Mouse (Mus musculus) gastrocnemius, postnatal 4 days (tissue): ENCODE data around the gene Tada3. TPM values are rescaled to one million over a fixed set of nuclear protein-coding genes. Genes with fewer than 3 reads are reported as not detected.

Source experiments
- DNase-seq, 2 experiments: peaks; one replicate each; pipeline ENCODE4 v3.0.0; 2021 to 2022; ENCODE audit warnings: low spot score in 2 of 2, mixed read lengths in 2 of 2
- long read RNA-seq, 2 experiments: library from polyadenylated mRNA; stranded (forward); transcript quantifications; one replicate each; pipeline ENCODE4 v2.0.0; 2021
- total RNA-seq, 2 experiments: library from RNA; stranded (reverse); gene quantifications; 2 replicates each; pipeline ENCODE4 v1.2.3; 2021

Gene Tada3
- 10 to 100 TPM; 30.0 to 32.3 TPM for total RNA-seq
- long read RNA-seq, experiment 1, transcript Tada3-201 (9 exons, 2,848 nt): major isoform, 5 of 44 reads
- long read RNA-seq, experiment 1, partial matches to known transcripts: 1 of 44 reads
- long read RNA-seq, experiment 1, other reads (novel, unspliced or antisense): 38 of 44 reads
- long read RNA-seq, experiment 2, transcript Tada3-201 (9 exons, 2,848 nt): major isoform, 7 of 49 reads
- long read RNA-seq, experiment 2, partial matches to known transcripts: 3 of 49 reads
- long read RNA-seq, experiment 2, other reads (novel, unspliced or antisense): 37 of 49 reads

DNA sequence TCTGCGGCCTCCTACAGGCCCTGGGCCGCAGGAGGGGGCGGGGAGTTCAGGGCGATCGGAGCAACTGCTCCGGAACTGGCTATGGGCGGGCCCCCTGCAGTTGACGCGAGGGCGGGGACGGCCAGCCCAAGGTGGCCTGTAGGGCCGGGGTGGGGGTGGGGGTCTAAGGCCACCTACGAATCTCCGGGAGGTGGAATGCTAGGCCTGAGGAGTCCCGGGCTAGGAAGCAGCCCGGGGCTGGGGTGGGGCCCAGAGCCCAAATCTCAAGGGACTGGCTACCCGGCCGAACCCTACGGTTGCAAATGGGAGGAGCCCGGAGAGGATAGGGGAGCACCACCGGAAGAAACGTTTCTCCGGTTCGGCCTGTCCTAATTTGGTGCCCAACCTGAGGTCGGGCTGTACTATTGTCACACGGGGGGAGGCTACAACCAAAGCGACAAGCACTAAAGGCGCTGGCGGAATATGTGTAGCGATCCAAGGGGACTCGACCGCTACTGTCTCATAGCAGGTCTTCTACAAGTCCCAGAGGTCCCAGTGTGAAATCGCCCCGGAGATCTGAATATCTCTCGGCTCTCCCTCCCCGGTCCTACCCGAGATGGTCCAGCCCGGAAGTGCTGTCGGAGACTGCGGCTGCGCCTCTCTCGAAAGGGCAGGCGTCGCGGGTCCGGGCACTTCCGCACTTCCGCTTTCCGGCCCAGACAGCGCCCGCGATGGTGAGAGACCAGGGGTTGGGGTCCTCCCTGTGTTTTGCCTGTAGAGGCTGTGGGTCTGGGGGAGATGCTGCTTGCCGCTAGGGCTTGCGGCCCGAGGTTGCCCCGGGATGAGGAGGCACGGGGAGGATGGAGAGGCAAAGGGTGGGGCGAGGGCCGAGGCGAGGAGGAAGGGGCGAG lies at the start of gene Tada3, which contains the start of gene Arpc4:
TSS of gene Tada3 (minus strand) at position 388 of the 890 bp plus-strand sequence.
TSS of gene Arpc4 (plus strand) at position 620 of the 890 bp plus-strand sequence.
- peak; percentile 83 to 93 for DNase-seq

DNA sequence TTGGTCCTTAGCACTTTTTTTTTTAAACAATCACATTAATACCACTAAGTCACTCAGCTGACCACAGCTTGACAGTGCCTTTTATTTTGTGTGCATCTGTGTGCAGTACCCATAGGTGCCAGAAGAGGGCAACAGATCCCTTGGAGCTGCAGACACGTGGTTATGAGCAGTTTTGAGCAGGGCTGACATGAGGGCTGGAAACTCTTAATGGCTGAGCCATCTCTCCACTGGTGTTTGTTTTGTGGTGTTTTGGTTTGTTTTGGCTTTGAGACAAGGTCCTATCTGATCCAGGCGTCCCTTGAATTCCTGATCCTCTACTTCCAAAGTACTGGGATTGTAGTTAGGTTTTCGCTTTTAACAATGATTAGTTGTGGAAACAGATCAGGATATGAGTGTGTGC lies 49.7 kb upstream of the Tada3 start:
- DNase-seq: peak in 1 of 2 experiments; percentile 41

DNA sequence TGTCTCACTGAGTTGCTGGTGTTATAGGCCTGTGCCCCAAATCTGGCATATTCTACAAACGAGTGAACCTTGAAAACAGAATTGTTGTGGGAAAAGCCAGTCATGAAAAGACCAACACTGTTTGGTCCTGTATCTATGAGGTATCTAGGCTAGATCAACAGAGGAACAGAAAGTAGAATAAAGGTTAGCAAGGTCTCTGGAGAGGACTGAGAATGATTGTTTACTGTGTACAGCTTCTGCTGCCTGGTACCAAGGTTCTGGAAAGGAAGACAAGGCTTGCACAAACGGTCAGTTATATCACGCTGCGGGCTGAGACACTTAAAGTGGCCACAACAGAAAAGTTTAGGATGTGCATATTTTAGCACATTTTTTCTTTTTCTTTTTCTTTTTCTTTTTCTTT lies 49.0 kb upstream of the Tada3 start:
- DNase-seq: no peak

DNA sequence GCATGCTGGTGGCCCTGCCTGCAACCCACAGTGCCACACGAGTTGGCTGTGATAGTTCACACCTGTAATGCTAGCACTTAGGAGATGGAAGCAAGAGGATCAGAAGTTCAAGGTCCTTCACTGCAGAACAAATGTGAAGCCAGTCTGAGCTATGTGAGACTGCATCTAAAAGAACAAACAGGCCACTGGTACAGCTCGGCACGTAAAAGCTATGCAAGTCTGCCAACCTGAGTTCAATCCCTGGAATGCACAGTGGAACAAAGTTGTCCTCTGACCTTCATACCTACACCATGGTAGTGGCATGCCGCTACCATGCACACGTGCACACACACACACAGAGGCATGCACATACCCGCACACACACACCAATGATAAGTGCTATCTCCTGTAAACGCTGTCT lies 46.5 kb upstream of the Tada3 start:
- no peak for DNase-seq

DNA sequence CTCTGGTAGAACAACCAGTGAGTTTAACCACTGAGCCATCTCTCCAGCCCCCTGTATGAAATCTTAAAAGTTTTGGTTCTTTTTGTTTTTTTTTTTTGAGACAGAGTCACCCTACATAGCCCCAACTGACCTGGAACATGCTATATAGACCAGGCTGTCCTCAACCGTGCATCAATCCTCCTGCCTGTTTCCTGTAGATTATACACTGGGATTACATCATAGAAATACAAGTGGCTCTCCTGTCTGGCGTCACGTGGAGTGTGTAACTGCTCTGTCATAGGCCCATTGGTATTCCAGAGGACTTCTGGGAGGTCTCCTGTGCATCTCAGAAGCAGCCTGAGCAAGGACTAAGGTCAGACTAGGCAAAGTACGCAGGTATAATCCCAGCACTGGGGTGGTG lies 45.3 kb upstream of the Tada3 start:
- no peak for DNase-seq

DNA sequence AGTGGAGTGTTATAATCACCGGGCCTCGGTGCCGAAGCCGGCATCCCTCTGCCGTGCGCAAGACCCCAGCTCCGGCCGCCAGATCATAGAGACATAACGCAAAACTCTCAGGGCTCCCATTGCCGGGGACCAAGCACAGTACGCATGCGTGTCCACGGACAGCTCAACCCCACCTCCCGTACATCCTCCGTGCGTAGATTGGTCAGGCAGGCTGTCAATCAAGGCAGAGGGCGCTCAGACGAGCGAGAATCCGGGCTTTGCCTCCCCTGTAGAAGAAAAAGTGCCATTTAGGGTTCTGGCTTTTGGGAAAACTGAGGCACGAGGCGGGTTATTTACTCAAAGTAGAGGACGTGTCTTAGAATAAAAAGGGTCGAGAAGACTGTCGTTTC lies 41.5 kb upstream of the Tada3 start, which contains the start of gene Rpusd3:
TSS of gene Rpusd3 (minus strand) at position 142 of the 389 bp plus-strand sequence.
- peak; percentile 99 to 100 for DNase-seq

DNA sequence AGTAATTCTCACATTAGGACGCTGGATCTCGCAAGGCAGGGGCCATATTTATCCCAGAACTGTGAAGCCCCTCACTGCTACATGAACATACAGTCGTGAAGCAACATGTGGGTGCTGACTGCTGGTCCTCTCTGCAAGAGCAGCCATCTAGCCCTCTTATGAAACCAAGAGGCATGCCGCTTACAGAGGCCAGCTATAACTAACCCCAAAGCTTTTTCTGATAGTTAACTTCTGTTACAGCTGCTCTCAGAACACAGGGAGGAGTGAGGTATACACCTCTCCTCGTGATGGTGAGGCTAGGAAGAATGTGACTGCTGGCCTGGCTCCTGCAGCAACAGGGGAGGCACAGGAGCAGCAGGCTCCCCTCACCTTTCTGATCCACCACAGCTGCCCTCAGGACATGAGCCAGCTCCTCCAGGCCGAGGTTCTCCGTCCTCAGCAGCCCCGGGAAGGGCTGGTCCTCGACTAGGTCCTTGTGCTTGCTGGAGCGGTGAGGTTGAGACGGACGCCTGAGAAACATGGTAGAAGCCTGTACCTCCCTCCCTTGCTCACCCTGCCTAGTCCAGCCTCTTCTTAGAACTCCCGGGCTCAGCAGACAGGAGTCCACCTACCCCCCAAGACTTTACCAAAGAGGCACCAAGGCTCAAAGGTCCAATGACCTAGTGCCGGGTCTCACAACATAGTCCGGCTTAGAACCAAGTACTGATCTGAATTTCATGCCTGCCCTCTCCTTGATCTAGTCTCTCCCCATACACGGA lies 40.9 kb upstream of the Tada3 start:
- peak in 1 of 2 experiments; percentile 30 for DNase-seq

DNA sequence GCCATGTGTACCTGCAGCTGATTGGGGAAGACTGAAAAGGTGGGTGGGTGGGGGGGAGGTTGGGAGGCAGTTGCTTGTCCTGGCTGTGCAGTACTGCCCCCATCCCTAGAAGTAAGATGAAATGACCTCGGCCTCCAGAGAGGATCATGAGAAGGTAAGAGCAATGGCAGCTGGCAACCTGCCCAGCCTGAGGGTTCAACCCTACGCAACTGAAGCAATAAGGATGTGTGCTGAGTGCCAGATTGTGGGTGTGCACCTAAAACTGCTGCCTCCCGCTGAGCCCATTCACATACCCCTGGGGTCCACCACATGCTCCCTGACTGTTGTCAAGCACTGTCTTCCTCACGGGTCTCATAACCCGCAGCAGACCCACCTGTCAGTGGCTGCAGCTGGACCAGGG lies 38.7 kb upstream of the Tada3 start:
- no peak for DNase-seq

DNA sequence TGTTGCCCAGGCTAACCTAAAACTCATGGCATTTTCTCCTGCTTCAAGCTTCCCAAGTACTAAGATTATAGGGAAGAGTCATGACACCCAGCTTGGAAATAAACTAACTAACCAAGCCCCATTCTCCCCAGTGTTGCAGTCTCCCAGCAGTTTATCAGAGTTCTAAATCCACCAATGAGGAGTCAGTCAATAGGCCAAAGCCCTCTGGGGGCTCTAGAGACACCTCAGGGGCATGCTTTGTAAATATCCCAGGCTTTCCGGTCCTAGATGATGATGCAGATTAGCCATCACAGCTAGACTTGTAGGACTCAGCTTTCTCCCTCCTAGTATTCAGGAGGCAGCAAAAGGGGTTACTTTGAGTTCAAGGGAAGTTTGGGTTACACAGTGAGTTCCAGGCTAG lies 32.3 kb upstream of the Tada3 start:
- no peak for DNase-seq

DNA sequence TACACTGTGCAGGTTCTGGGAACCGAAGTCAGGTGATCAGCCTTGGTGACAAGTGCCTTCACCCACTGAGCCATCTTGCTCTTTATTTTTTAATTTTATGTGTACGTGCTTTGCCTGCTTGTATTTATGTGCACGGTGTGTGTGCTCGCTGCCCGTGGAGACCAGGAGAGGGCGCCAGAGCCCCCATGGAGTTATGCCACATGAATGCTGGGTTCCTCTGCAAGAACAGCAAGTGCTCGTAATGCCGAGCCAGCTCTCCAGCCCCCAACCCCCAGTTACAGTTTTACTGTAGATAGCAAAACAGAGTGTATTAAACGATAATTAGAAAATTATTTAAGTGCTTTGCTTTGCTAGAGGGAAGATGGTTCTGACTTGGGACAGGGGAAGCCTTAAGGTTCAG lies 29.0 kb upstream of the Tada3 start:
- DNase-seq: no peak

DNA sequence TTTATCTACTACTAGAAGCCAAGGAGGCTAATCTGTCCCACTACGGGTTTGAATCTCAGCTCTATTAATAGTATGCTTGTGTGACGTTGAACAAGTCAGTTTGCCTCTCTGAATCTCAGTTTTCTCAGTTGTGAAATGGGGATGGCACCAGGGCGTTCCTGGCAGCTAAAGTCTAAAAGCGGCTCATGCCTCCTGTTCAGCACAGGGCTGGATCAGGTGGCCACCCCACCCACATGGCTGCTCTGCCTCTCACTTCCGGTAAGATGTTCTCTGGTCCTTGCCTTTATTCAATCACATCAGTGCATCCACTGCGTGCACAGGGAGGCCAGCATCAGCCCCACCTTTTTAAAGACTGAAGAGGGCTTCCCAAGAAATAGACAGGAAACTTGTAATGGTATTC lies 27.8 kb upstream of the Tada3 start:
- DNase-seq: no peak

DNA sequence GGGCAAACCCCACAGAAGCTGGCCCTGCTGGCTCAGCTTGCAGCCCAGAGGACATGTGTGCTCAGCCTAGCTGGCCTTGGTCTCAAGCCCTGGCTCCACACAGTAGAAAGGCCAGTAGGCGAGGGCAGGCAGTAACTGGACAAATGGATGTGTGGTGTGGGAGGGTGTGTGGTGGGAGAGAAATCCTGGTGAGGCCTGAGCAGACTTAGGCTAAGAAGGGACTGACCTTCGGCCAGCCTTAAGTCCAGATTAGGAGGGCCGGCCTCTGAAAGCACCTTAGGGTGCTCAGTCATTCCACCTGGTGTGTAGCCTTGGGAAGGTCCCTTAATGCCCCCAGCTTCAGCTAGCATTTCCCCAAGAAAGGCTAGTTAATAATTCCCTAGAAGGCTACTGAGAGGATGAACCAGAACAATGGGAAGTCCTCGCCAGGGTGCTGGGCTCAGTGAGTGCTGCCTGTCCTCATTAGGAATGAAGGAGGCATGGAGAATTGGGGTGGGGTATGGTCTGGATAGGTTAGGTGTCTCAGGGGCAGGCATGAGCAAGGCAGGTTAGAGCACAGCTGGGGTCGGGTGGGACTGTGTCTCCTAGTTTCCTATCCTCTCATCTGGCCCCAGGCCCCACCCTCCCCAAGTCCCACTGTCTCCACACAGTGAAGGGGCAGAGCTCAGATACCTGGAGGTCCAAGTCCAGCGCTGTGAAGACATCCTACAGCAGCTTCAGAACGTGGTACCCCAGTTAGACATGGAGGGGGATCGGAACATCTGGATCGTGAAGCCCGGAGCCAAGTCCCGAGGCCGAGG lies 27.2 kb upstream of the Tada3 start:
- no peak for DNase-seq

DNA sequence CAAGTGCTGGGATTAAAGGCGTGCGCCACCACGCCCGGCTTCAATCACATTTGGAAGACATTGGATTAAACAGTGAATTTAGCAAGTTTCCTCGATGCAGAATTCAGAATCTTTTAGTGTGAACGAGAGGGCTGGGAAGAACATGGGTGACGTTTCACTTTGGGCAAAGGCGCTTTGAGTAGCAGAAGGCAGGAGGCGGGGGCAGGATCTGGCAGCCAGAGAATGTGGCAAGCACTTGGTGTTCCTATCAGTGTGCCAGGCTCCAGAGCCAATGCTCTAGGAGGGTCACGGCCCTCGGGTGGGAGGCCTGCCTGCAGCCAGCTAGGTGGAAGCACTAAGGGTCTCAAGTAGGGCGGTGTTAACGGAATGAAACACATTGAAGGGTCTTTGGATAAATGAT lies 24.4 kb upstream of the Tada3 start:
- no peak for DNase-seq

DNA sequence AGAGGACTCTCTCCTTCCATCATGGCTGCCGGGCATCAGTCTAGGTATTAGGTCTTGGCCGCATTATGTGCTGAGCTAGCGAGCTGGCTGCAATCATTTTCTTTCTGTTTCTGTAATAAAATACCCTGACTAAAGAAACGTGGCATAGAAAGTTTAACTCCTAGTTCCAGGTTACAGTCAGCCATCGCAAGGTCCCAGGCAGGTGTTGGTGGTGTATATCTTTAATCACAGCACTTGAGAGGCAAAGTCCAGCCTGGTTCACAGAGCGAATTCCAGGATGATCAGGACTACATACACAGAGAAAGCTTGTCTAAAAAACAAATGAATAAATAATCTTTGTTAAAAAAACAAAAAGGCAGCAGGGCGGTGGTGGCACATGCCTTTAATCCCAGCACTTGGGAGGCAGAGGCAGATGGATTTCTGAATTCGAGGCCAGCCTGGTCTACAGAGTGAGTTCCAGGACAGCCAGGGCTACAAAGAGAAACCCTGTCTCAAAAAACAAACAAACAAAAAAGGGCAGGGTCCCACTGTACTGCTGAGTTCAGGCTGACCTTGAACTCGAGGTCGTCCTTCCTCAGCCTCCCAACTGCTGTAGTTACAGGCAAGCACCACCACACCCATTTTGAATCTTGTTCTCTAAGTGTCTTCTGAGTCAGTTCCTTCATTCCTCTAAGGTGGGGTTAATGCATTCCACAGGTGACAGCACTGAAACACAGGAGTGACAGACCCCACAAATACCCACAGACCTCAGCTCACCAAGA lies 18.8 kb upstream of the Tada3 start:
- no peak for DNase-seq

DNA sequence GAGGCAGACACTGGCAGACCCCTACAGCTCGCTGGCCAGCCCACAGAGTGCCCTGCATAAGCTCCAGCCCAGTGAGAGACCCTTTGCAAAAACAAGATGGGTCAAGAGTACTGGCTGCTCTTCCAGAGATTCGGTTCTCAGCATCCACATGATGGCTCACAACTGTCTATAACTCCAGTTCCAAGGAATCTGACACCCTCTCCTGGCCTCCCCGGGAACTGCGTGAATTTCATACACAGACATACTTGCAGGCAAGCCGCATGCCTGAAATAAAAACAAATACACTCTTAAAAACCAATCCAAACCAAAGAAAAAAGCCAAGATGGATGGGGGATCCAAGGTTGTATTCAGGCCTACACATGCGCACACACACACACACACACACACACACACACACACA lies 17.8 kb upstream of the Tada3 start:
- DNase-seq: no peak

DNA sequence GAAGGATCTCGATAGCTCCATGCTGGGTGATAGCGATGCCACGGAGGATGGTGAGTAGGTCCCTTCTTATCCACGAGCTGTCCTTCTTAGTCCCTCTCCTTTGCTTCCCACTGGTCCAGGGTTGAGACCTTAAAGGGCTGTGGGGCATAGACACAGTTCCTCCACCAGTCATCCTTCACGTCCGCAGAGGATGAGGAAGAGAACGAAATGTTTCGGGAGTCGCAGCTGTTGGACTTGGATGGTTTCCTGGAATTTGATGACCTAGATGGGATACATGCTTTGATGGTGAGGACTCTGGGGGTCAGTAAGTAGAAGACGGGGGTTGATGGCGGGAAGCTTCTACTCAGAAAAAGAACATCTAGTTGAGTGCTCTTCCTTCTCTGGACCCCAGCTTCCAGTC lies 17.1 kb upstream of the Tada3 start:
- no peak for DNase-seq

DNA sequence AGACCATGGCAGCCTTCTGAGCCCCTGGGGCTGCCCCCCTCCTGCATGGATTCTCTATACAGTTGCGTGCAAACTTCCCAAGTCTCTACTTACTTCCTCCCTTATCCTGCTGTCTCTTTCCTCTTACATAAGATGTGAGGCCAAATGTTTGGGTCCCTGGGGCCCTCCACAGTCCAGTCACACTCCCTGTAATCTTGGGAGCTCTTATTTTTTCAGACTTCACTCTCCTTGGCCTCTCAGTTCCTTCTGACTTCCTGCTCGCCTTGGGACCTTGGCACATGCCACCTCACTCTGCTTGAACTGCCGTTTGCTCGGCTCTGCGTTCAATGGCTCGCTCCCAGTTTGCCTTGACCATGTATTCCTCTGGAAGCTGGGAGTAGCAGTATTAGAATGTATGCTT lies 16.3 kb upstream of the Tada3 start:
- DNase-seq: no peak

DNA sequence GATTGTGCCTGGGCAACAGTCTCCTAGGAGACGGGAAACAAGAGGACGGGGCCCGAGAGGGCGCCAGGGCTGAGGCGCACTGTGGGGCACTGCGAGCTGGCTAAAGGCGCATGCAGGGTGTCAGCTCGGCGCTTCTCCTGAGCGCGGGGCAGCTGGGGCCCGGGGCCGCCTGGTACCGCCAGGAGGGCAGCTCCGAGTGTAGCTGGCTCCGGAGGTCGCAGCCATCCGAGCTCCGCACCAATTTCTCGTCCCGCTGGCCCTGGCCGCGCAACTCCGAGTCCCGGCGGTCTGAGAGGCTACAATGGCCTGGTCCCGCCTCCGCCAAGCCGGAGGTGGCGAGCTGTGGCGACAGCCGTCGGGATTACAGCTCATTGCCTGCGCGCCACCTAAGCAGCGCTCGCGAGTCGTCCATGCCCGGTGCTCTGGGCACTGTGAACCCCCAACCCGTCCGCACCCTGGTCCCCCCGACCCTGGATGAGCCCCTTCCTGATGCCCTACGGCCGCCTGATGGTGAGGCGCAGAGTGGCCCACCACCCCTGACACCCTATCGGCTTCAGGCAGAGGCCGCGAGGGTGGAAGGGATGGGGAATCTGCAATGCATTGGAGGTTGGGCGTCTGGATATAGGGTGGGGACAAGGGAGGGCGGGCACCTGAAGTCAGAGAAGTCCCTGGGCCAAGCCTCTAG lies 14.8 kb upstream of the Tada3 start:
- peak; percentile 45 to 53 for DNase-seq

DNA sequence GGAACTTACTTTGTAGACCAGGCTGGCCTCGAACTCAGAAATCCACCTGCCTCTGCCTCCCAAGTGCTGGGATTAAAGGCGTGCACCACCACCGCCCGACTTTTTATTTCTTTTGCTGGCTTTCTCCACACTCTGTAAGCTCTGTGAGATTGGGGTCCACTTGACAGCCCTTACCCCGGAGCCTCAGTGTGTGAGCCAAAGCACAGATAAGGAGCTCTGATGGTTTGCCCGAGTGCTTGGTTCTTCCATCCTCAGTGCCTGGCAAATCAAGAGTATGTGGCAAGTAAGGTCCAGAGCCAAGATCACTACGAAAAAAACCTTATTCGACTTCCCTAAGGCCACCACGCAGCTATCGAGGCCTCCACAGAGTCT lies 14.3 kb upstream of the Tada3 start:
- no peak for DNase-seq

DNA sequence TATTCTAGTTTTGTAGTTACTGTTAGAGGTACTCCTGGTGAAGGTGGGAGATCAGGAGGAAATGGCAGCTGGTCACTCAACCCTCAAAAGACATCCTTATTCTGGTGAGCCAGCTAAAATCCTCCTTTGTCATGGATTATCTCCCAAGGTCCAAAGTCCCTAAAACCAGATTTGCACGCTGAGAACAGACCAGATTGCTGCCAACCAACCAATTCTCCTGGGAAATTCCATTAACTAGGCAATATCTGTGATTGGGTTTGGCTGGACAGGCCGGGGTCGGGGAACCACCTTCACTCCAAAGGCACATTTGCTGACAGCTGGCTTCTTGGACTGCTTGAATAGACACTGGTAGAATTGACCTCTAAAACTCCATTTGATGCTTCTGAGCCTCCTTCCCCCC lies 13.0 kb upstream of the Tada3 start:
- DNase-seq: no peak
